Mouse (Mus musculus) ES-E14 (cell line): ENCODE data around the gene E2f4. TPM values are rescaled to one million over a fixed set of nuclear protein-coding genes. Genes with fewer than 3 reads are reported as not detected.

Experiments
- DNase-seq: peaks from one replicate; pipeline ENCODE4 v3.0.0-alpha.2; 2013; ENCODE audit warnings: low read depth, low spot score
- H3K27ac ChIP-seq: 2 replicates; pipeline ENCODE4 v1.5.1; 2012; ENCODE audit warnings: low read depth, mild to moderate bottlenecking, low read length, moderate library complexity, mixed read lengths; ENCODE audit not compliant: poor library complexity, insufficient read depth, severe bottlenecking
- H3K36me3 ChIP-seq: 2 replicates; pipeline ENCODE4 v1.6.1; 2012; ENCODE audit warnings: mild to moderate bottlenecking, low read length, moderate library complexity, mixed read lengths; ENCODE audit not compliant: control insufficient read depth, poor library complexity, insufficient read depth, severe bottlenecking
- H3K4me1 ChIP-seq, 2 experiments: fragments of 150-350 bp in 1 of 2; sonication (generic) in 1 of 2; 2 replicates each; pipeline ENCODE4 v1.6.1; 2012; ENCODE audit warnings: low read length in 2 of 2, mild to moderate bottlenecking in 1 of 2, mixed read lengths in 1 of 2; ENCODE audit not compliant: control insufficient read depth in 2 of 2, insufficient read depth in 2 of 2, poor library complexity in 1 of 2
- H3K4me3 ChIP-seq, 2 experiments: fragments of 150-350 bp in 1 of 2; sonication (generic) in 1 of 2; 2 replicates each; pipeline ENCODE4 v1.5.1; 2012; ENCODE audit warnings: low read length in 2 of 2, low read depth in 1 of 2, mild to moderate bottlenecking in 1 of 2, mixed read lengths in 1 of 2; ENCODE audit not compliant: insufficient read depth in 1 of 2, poor library complexity in 1 of 2, severe bottlenecking in 1 of 2
- H3K9ac ChIP-seq: 2 replicates; pipeline ENCODE4 v1.6.1; 2012; ENCODE audit warnings: low read depth, mild to moderate bottlenecking, low read length, mixed read lengths; ENCODE audit not compliant: poor library complexity, insufficient read depth, severe bottlenecking
- H3K9me3 ChIP-seq: fragments of 150-350 bp; sonication (generic); 2 replicates; pipeline ENCODE4 v1.6.1; 2012; ENCODE audit warnings: low read depth, mild to moderate bottlenecking, low read length; ENCODE audit not compliant: control insufficient read depth, insufficient read depth
- CHD2 ChIP-seq: IDR thresholded peaks from 2 replicates; pipeline ENCODE4 v1.6.1; 2014; ENCODE audit warnings: mild to moderate bottlenecking, low read depth, low read length, inconsistent platforms
- HCFC1 ChIP-seq: IDR thresholded peaks from 2 replicates; pipeline ENCODE4 v1.6.1; 2012; ENCODE audit warnings: low read length, inconsistent platforms, borderline replicate concordance; ENCODE audit not compliant: insufficient read depth
- MAFK ChIP-seq: IDR thresholded peaks from 2 replicates; pipeline ENCODE4 v1.6.1; 2014; ENCODE audit warnings: mild to moderate bottlenecking, low read depth, low read length, inconsistent platforms; ENCODE audit not compliant: insufficient read depth
- ZC3H11A ChIP-seq: IDR thresholded peaks from 2 replicates; pipeline ENCODE4 v1.6.1; 2012; ENCODE audit warnings: low read depth, mild to moderate bottlenecking, inconsistent platforms, low read length, borderline replicate concordance
- ZNF384 ChIP-seq: IDR thresholded peaks from 2 replicates; pipeline ENCODE4 v1.6.1; 2012; ENCODE audit warnings: low read depth, low read length, inconsistent platforms
- in situ Hi-C, 2 experiments: fragments of 600-800 bp; cut with MboI; formaldehyde crosslinking; loops; one replicate each; pipeline ENCODE4 v1.15.1; 2025; ENCODE audit warnings: low sequenced_read_pairs in 2 of 2, inconsistent platforms in 1 of 2; ENCODE audit not compliant: unreplicated experiment in 2 of 2
- total RNA-seq: library from RNA; depleted of rRNA; stranded (reverse); fragments of 300-350 nt; gene quantifications from 2 replicates; pipeline ENCODE4 v1.2.3, GENCODE M21; 2012

The E2f4 gene
- total RNA-seq, 1 experiment: 66.8 TPM

- in situ Hi-C loops: no loop called here
Measured at GRCm38 (mm10) chr8:105348450-105349095, 51.1 kb downstream of the E2f4 start, which contains the start of gene Slc9a5. TSS of gene Slc9a5 (plus strand) at chr8:105348843.

GRCm38 (mm10) chr8:105349096-105349771, 51.8 kb downstream of the E2f4 start:
- in situ Hi-C loops: no loop called here
- no peak for DNase-seq
- Histone ChIP-seq H3K9ac (peak overlapping the region; percentile 79), H3K27ac (no peak overlapping the region), H3K4me3 (peak overlapping the region; percentile 77 to 90), H3K36me3 (no peaks in the 10 kb centered on the region), H3K4me1 (peaks cover 0 to 7% of the 10 kb centered on the region in 2 experiments; a peak in 3 of 4 replicates), H3K9me3 (no peaks in the 10 kb centered on the region)
- no peak for TF ChIP-seq ZC3H11A
- TF ChIP-seq MAFK: no peak
- TF ChIP-seq ZNF384: no peak
- no peak for TF ChIP-seq HCFC1
- no peak for TF ChIP-seq CHD2

More at GRCm38 (mm10) chr8:105348450-105349095, 51.1 kb downstream of the E2f4 start, which contains the start of gene Slc9a5:
- H3K9me3 ChIP-seq: no peaks in the 10 kb centered on the region
- DNase-seq: no peak
- H3K27ac ChIP-seq: peak within 1 kb of the TSS; percentile 24; the same call in 1 of the 2 replicates
- H3K4me3 ChIP-seq: peak within 1 kb of the TSS; percentile 86 to 90
- no peak for TF ChIP-seq HCFC1
- no peak for TF ChIP-seq CHD2
- TF ChIP-seq ZC3H11A: no peak
- no peak for TF ChIP-seq MAFK
- no peak for TF ChIP-seq ZNF384
- H3K36me3 ChIP-seq: no peaks in the 10 kb centered on the region
- peaks cover 0 to 7% of the 10 kb centered on the region in 2 experiments; a peak in 3 of 4 replicates for H3K4me1 ChIP-seq
- H3K9ac ChIP-seq: peak within 1 kb of the TSS; percentile 79

- Histone ChIP-seq H3K27ac (no peak overlapping the region), H3K4me3 (no peak overlapping the region), H3K4me1 (peaks cover 2 to 12% of the 10 kb centered on the region in 2 experiments; a peak in 3 of 4 replicates), H3K36me3 (no peaks in the 10 kb centered on the region), H3K9ac (no peak overlapping the region), H3K9me3 (no peaks in the 10 kb centered on the region)
- in situ Hi-C loops: no loop called here
- DNase-seq: no peak
- TF ChIP-seq CHD2 (no peak), MAFK (no peak), ZNF384 (no peak), ZC3H11A (no peak), HCFC1 (no peak)
Measured at GRCm38 (mm10) chr8:105350186-105350585, 52.7 kb downstream of the E2f4 start.

- H3K4me3 ChIP-seq: no peak overlapping the region
- H3K4me1 ChIP-seq: peaks cover 2 to 10% of the 10 kb centered on the region in 2 experiments; a peak in 1 of 4 replicates
- DNase-seq: no peak
- H3K9ac ChIP-seq: no peak overlapping the region
- H3K9me3 ChIP-seq: no peaks in the 10 kb centered on the region
- peaks cover 6% of the 10 kb centered on the region for H3K36me3 ChIP-seq
- no peak overlapping the region for H3K27ac ChIP-seq
- no peak for TF ChIP-seq MAFK
- no peak for TF ChIP-seq ZC3H11A
- TF ChIP-seq CHD2: no peak
- no peak for TF ChIP-seq HCFC1
- no peak for TF ChIP-seq ZNF384
- in situ Hi-C loops: no loop called here
Measured at GRCm38 (mm10) chr8:105353583-105354135, 56.2 kb downstream of the E2f4 start.
